11 mouse cellular contexts compared by ENCODE assay signal in the genomic region with DNA sequence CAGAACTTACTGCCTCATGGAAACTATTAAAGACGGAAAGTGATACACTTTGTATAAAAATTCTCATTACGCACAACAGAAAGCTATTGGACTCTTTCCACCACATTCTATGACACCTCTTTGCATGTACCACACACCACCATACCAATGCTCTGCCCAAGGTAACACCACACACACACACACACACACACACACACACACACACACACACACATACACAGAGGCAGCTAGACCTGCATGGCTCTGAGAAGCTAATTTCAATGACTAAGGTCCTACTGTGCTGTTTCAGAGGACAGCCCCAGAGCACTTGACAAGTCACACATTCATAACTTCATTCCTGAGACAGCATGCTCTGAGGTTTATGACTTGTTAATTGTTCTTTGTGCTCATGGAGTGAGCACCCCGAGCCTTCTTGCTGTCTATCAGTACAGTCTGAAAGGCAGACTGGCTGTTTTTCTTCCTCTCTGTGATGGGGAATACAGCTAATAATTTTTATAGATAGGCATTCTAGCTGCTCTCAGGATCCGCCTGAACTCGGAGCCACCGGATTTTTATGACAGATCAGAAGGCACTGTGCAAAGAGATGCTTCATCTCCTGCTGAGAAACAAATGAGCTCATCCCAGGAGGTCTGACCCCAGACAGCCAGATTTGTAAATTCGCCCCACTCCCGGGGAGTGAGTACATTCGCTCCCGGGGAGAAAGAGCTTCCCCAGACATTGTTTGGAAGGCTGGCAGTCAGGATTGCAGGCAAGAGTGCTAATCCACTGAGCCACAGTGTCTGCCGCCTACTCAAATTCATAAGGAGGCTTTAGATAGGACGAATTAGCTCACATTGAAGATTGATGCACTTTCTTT.
DNase-seq lines count a peak whose midpoint lies in the region; ATAC-seq lines count a peak whose summit lies in the region.
"Had no signal": no experiment of that assay in that cellular context is flagged by ENCODE, and none has a peak within 500 bp of the region (broad histone marks: within the 10 kb centered on the region; RNA-seq: fewer than 3 reads in every experiment).

No protein-coding gene starts in this region.

- DNase-seq in intestine, embryonic 14.5 days (ENCODE audit: low spot score) = no peak
- DNase-seq in cerebellum, adult 18-20 months = peak; percentile 34 to 40
- no peak for DNase-seq in heart, embryonic 10.5 days (ENCODE audit: low spot score)
- DNase-seq in kidney, adult 18-20 months = no peak
- DNase-seq in layer of hippocampus, postnatal 10 days (ENCODE audit: low spot score in 2 of 2) = no peak
- no peak for DNase-seq in layer of hippocampus, adult 11-12 months (ENCODE audit: low spot score)
- DNase-seq: left cerebral cortex, postnatal 4 days had no signal

- H3K4me3 ChIP-seq in intestine, embryonic 14.5 days (ENCODE audit: low read depth, low read length) = no peak overlapping the region
- no peak overlapping the region for H3K4me3 ChIP-seq in intestine, embryonic 15.5 days (replicated peaks)
- H3K4me3 ChIP-seq in heart, embryonic 10.5 days = 0 out of 2 replicates have a peak overlapping the region, but pooled peaks have one; percentile 12
- H3K4me3 ChIP-seq in midbrain, embryonic 13.5 days (replicated peaks) = no peak overlapping the region
- H3K4me3 ChIP-seq: embryonic facial prominence, embryonic 12.5 days had no signal

- H3K4me1 ChIP-seq in intestine, embryonic 14.5 days (replicated peaks; ENCODE audit: control insufficient read depth, insufficient read depth, low read length) = no peaks in the 10 kb centered on the region
- no peaks in the 10 kb centered on the region for H3K4me1 ChIP-seq in intestine, embryonic 15.5 days (replicated peaks)
- peaks cover 6% of the 10 kb centered on the region; the same call in 1 of the 2 replicates for H3K4me1 ChIP-seq in heart, embryonic 10.5 days
- peaks cover 14% of the 10 kb centered on the region; the same call in 1 of the 2 replicates for H3K4me1 ChIP-seq in midbrain, embryonic 13.5 days (replicated peaks)

- 20% methylated on average over 12 of the region's 12 CpGs for WGBS in intestine, embryonic 14.5 days
- 23% methylated on average over 12 of the region's 12 CpGs for WGBS in intestine, embryonic 15.5 days
- WGBS in heart, embryonic 10.5 days = 22% methylated on average over 12 of the region's 12 CpGs
- WGBS in midbrain, embryonic 13.5 days = 17% methylated on average over 12 of the region's 12 CpGs

- no peak for ATAC-seq in intestine, embryonic 14.5 days (replicated peaks; ENCODE audit: low FRiP score, low TSS enrichment, low read depth)
- no peak; the same call in 1 of the 2 replicates for ATAC-seq in intestine, embryonic 15.5 days
- ATAC-seq in midbrain, embryonic 13.5 days = peak; percentile 76
- ATAC-seq: CD4-positive, CD25-positive, alpha-beta regulatory T cell, adult 4 months had no signal

- no peak overlapping the region for H3K9ac ChIP-seq in intestine, embryonic 14.5 days (ENCODE audit: low read length)
- H3K9ac ChIP-seq in intestine, embryonic 15.5 days = no peak overlapping the region
- H3K9ac ChIP-seq in midbrain, embryonic 13.5 days (replicated peaks) = no peak overlapping the region
- H3K9ac ChIP-seq: embryonic facial prominence, embryonic 12.5 days had no signal

- 0 out of 2 replicates have a peak overlapping the region, but pooled peaks have one; percentile 5 for H3K4me2 ChIP-seq in intestine, embryonic 14.5 days (ENCODE audit: low read length)
- no peak overlapping the region for H3K4me2 ChIP-seq in intestine, embryonic 15.5 days (replicated peaks)
- H3K4me2 ChIP-seq in midbrain, embryonic 13.5 days (replicated peaks) = peak overlapping the region; percentile 17; the same call in 1 of the 2 replicates
- H3K4me2 ChIP-seq: embryonic facial prominence, embryonic 12.5 days had no signal

- H3K9me3 ChIP-seq in intestine, embryonic 14.5 days (ENCODE audit: control insufficient read depth, low read length) = no peaks in the 10 kb centered on the region
- H3K9me3 ChIP-seq in intestine, embryonic 15.5 days = no peaks in the 10 kb centered on the region
- no peaks in the 10 kb centered on the region for H3K9me3 ChIP-seq in heart, embryonic 10.5 days
- no peaks in the 10 kb centered on the region for H3K9me3 ChIP-seq in midbrain, embryonic 13.5 days
- H3K9me3 ChIP-seq: embryonic facial prominence, embryonic 12.5 days had no signal

- no peaks in the 10 kb centered on the region for H3K27me3 ChIP-seq in intestine, embryonic 14.5 days (replicated peaks; ENCODE audit: control insufficient read depth, insufficient read depth, low read length)
- H3K27me3 ChIP-seq in intestine, embryonic 15.5 days (replicated peaks) = no peaks in the 10 kb centered on the region
- H3K27me3 ChIP-seq in heart, embryonic 10.5 days (ENCODE audit: insufficient read depth, poor library complexity, severe bottlenecking) = no peaks in the 10 kb centered on the region
- peaks cover 36% of the 10 kb centered on the region for H3K27me3 ChIP-seq in midbrain, embryonic 13.5 days
- H3K27me3 ChIP-seq: embryonic facial prominence, embryonic 12.5 days had no signal

- H3K36me3 ChIP-seq in intestine, embryonic 14.5 days (ENCODE audit: control insufficient read depth, insufficient read depth, low read length) = no peaks in the 10 kb centered on the region
- no peaks in the 10 kb centered on the region for H3K36me3 ChIP-seq in intestine, embryonic 15.5 days
- H3K36me3 ChIP-seq in heart, embryonic 10.5 days = peaks cover 5% of the 10 kb centered on the region; the same call in 1 of the 2 replicates
- H3K36me3 ChIP-seq in midbrain, embryonic 13.5 days = peaks cover 25% of the 10 kb centered on the region
- H3K36me3 ChIP-seq: embryonic facial prominence, embryonic 12.5 days had no signal

- H3K27ac ChIP-seq in intestine, embryonic 14.5 days (ENCODE audit: low read depth) = no peak overlapping the region
- H3K27ac ChIP-seq in intestine, embryonic 15.5 days = no peak overlapping the region
- H3K27ac ChIP-seq in heart, embryonic 10.5 days = no peak overlapping the region
- H3K27ac ChIP-seq in midbrain, embryonic 13.5 days = peak overlapping the region; percentile 41
- H3K27ac ChIP-seq: embryonic facial prominence, embryonic 12.5 days had no signal

Comparison
In these comparisons a context has a peak if more than half of its experiments do, and no peak if none do; other contexts are left out.
1. DNase-seq: peak in cerebellum, adult 18-20 months (2 of 2); none in intestine, embryonic 14.5 days (single experiment), heart, embryonic 10.5 days (single experiment), kidney, adult 18-20 months (single experiment), layer of hippocampus, postnatal 10 days (0 of 2) and layer of hippocampus, adult 11-12 months (single experiment).